Mouse (Mus musculus) adrenal gland, adult 18-20 months (tissue): ENCODE results near the gene Gm9125. TPM values are rescaled to one million over a fixed set of nuclear protein-coding genes. Genes with fewer than 3 reads are reported as not detected.
"Not testable (repeated sequence)": the region's sequence is repeated elsewhere in the genome, so short reads cannot be mapped to it uniquely, and the experiment has no call there.

Experiments used
- DNase-seq, 2 experiments: peaks; one replicate each; pipeline ENCODE4 v3.0.0; 2021 to 2022; ENCODE audit warnings: low spot score in 2 of 2
- long read RNA-seq, 2 experiments: library from polyadenylated mRNA; stranded (forward); transcript quantifications; one replicate each; pipeline ENCODE4 v2.0.0; 2021
- total RNA-seq, 2 experiments: library from RNA; stranded (reverse); gene quantifications; 1 replicate in 1 of 2; 2 replicates in 1 of 2; pipeline ENCODE4 v1.2.3; 2021

Gene Gm9125
- total RNA-seq = not detected
- long read RNA-seq, experiment 1 = 0 reads
- long read RNA-seq, experiment 2 = 0 reads

- DNase-seq = not testable (repeated sequence)
Observed at GRCm38 (mm10) chr3:94054785-94055184, at the start of gene Gm9125. Gene Gm9125, minus strand, starts transcription at chr3:94054885.

GRCm38 (mm10) chr3:94072544-94072943, 17.9 kb upstream of the Gm9125 start, which contains the start of gene Gm10697:
Gene Gm10697, minus strand, starts transcription at chr3:94072644.
- DNase-seq = not testable (repeated sequence)

- DNase-seq = not testable (repeated sequence)
Observed at GRCm38 (mm10) chr3:94049566-94050121, 5.0 kb downstream of the Gm9125 start.

GRCm38 (mm10) chr3:94038241-94038640, 16.4 kb downstream of the Gm9125 start:
- not testable (repeated sequence) for DNase-seq

- not testable (repeated sequence) for DNase-seq
Observed at GRCm38 (mm10) chr3:94034400-94034799, 20.3 kb downstream of the Gm9125 start.

Other genes starting within 250 kb of the Gm9125 start
- not detected for gene Tdpoz3, start 228.9 kb downstream of the Gm9125 start, total RNA-seq
- not detected for gene Gm9117, start 111.3 kb downstream of the Gm9125 start, total RNA-seq
- gene Tdpoz5, start 93.6 kb downstream of the Gm9125 start, total RNA-seq = not detected
- not detected for gene Gm10697, start 17.8 kb upstream of the Gm9125 start, total RNA-seq
- not detected for gene Gm10696, start 123.3 kb upstream of the Gm9125 start, total RNA-seq
- gene Gm5286, start 141.8 kb upstream of the Gm9125 start, total RNA-seq = not detected
- not detected for gene Gm4778, start 209.2 kb upstream of the Gm9125 start, total RNA-seq